Mouse (Mus musculus) C2C12 (cell line): ENCODE data around the gene Smoc2.

Source experiments
- CEBPB ChIP-seq: IDR thresholded peaks from one replicate; pipeline ENCODE4 v1.6.1; 2011; ENCODE audit warnings: low read depth, mild to moderate bottlenecking, control low read depth, moderate library complexity
- CTCF ChIP-seq: IDR thresholded peaks from one replicate; pipeline ENCODE4 v1.5.1; 2011; ENCODE audit not compliant: control insufficient read depth, insufficient read depth, insufficient read length
- FOSL1 ChIP-seq: IDR thresholded peaks from one replicate; pipeline ENCODE4 v1.8.0; 2011; ENCODE audit warnings: mild to moderate bottlenecking, low read length; ENCODE audit not compliant: poor library complexity, insufficient read depth, severe bottlenecking
- MAX ChIP-seq: IDR thresholded peaks from one replicate; pipeline ENCODE4 v1.6.1; 2011; ENCODE audit warnings: mild to moderate bottlenecking, control low read depth
- MYOD1 ChIP-seq: IDR thresholded peaks from one replicate; pipeline ENCODE4 v1.6.1; 2011; ENCODE audit warnings: low read depth; ENCODE audit not compliant: control insufficient read depth, insufficient read length
- MYOG ChIP-seq: IDR thresholded peaks from one replicate; pipeline ENCODE4 v1.6.1; 2011; ENCODE audit not compliant: control insufficient read depth, insufficient read length; ENCODE audit errors: extremely low read depth
- USF1 ChIP-seq: IDR thresholded peaks from one replicate; pipeline ENCODE4 v1.6.1; 2011; ENCODE audit warnings: low read depth, mild to moderate bottlenecking, control low read depth, moderate library complexity

DNA sequence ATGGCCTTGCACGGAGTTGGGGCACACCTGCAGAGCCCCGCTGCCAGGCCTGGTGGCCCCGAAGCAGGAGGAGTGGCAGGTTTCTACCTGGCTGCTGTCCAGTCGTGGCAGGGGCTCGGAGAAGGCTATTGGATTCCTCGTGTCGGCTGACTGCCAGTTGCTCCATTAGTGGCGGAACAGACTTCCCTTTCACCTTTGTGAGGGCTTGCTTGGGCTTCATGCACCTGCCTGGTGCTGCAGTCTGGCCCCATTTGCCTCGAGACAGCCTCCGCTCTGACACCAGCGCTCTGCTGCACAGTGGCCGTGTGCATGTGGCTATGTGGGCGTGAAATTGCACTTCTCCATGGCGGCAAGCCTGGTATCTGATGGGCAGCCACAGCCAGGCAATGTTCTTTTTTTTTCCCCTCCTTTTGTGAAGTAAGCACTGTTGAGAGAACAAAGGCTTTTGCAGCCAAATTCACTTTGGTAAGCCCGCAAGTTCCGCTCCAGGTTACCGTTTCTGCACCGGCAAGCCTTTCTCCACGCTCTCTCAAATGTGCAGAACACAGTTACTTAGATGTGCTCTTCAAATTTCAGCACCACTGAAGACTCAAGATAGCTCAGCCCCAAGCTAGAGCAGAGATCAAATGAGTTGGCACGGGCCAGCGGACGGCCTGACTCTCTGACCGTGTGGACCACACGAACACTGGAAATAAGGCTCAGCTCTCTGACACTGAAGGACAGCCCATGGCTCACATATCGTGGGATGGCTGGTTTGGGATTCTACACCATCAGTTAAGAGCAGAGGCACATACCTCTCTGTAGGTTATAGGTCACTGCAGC, 93.2 kb downstream of the Smoc2 start:
- TF ChIP-seq CTCF (no peak), MAX (no peak), MYOG (no peak), FOSL1 (no peak), USF1 (no peak), MYOD1 (no peak), CEBPB (no peak)
